Comparison of ENCODE assay signal across 8 mouse cellular contexts in the genomic region with DNA sequence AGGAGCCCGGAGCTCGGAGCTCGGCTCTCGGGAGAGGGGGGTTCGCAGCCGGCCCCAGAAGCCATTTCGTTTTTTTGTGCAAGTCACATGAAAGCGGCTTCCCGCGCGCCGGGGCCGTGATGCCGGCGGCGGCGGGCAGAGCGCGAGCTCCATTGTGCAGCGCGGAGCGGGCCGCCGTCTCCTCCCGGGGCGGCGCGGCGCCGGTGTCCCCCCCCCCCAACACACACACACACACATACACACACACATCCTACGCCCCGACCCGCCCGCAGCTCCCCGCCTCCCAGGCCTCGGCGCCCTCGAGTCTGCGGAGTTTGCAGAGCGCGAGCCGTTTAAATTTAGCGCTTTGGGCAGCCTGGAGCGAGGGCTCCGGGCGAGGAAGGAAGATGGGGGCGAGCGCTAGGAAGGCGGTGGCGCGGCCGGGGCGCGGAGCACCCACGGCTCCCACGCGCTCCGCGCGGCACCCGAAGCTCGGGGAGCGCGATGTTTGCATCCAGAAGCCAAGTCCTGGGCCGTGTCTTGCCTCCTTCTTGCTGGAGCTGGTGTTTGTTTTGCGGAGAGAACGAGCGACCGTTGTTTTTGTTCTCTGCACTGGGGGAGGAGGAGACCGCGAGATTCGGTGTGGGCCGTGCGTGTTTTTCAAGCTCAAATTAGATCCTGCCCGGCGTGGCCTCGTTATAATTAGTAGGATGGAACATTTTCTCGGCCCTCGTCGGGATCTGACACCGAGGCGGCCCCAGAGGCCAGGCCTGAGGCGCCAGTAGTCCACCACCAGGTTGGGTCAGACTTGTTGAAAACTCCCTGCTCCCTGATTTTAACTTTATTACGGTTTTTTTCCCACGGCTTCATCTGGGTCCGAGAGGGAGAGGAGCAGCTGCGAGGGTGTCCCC. TPM values are rescaled to one million over a fixed set of nuclear protein-coding genes. Genes with fewer than 3 reads are reported as not detected.
DNase-seq lines count a peak whose midpoint lies in the region; ATAC-seq and TF ChIP-seq lines count a peak whose summit lies in the region.

No protein-coding gene starts in this region.

- peak; percentile 44 for ATAC-seq in heart, postnatal 0 days (ENCODE audit: insufficient read depth, low read depth)
- peak; percentile 56 for ATAC-seq in lung, embryonic 15.5 days (ENCODE audit: borderline replicate concordance, extremely low read depth, low FRiP score, low TSS enrichment)

- peaks cover 3% of the 10 kb centered on the region; the same call in 1 of the 2 replicates for H3K4me1 ChIP-seq in bone marrow macrophage, adult 2 months (ENCODE audit: control insufficient read depth, insufficient read depth, low read length)
- peaks cover 44% of the 10 kb centered on the region for H3K4me1 ChIP-seq in forebrain, embryonic 10.5 days
- peaks cover 12% of the 10 kb centered on the region for H3K4me1 ChIP-seq in heart, postnatal 0 days (ENCODE audit: control insufficient read depth, insufficient read depth)
- H3K4me1 ChIP-seq in lung, embryonic 15.5 days, result peaks cover 30% of the 10 kb centered on the region

- H3K27me3 ChIP-seq in forebrain, embryonic 10.5 days (ENCODE audit: poor library complexity, severe bottlenecking), result no peaks in the 10 kb centered on the region
- no peaks in the 10 kb centered on the region for H3K27me3 ChIP-seq in heart, postnatal 0 days (ENCODE audit: control insufficient read depth, insufficient read depth, low read length)
- H3K27me3 ChIP-seq in lung, embryonic 15.5 days, result no peaks in the 10 kb centered on the region

- peak overlapping the region; percentile 93 for H3K4me2 ChIP-seq in heart, postnatal 0 days (ENCODE audit: low read depth, low read length)
- peak overlapping the region; percentile 81 for H3K4me2 ChIP-seq in lung, embryonic 15.5 days

- no peaks in the 10 kb centered on the region for H3K9me3 ChIP-seq in forebrain, embryonic 10.5 days
- no peaks in the 10 kb centered on the region for H3K9me3 ChIP-seq in heart, postnatal 0 days (replicated peaks; ENCODE audit: control insufficient read depth, low read length)
- H3K9me3 ChIP-seq in lung, embryonic 15.5 days, result no peaks in the 10 kb centered on the region

- TF ChIP-seq POLR2A in bone marrow macrophage, adult 2 months (IDR thresholded peaks at IDR 0.05; ENCODE audit: borderline replicate concordance, low read depth, low read length), result no peak

- peak overlapping the region; percentile 80 for H3K4me3 ChIP-seq in bone marrow macrophage, adult 2 months (ENCODE audit: insufficient read depth, low read length)
- H3K4me3 ChIP-seq in forebrain, embryonic 10.5 days, result peak overlapping the region; percentile 94
- H3K4me3 ChIP-seq in heart, postnatal 0 days (ENCODE audit: low read depth, low read length), result peak overlapping the region; percentile 84
- H3K4me3 ChIP-seq in lung, embryonic 15.5 days, result peak overlapping the region; percentile 96

- DNase-seq in CD4-positive, CD25-positive, alpha-beta regulatory T cell, adult 2 months (ENCODE audit: low read depth, low spot score), result peak; percentile 71
- DNase-seq in forebrain, embryonic 10.5 days (ENCODE audit: extremely low spot score, low spot score), result peak; percentile 67
- peak; percentile 35 for DNase-seq in heart, postnatal 0 days (ENCODE audit: low spot score)
- DNase-seq in kidney, postnatal 4 days, result peak; percentile 72 to 81
- peak; percentile 39 for DNase-seq in ovary, postnatal 10 days (ENCODE audit: low spot score)
- peak; percentile 77 for DNase-seq in thymus, postnatal 14 days

- H3K27ac ChIP-seq in bone marrow macrophage, adult 2 months (ENCODE audit: insufficient read depth, low read depth, low read length), result peak overlapping the region; percentile 41
- peak overlapping the region; percentile 99 for H3K27ac ChIP-seq in forebrain, embryonic 10.5 days
- peak overlapping the region; percentile 97 for H3K27ac ChIP-seq in heart, postnatal 0 days (ENCODE audit: low read depth)
- peak overlapping the region; percentile 99 for H3K27ac ChIP-seq in lung, embryonic 15.5 days

- H3K36me3 ChIP-seq in forebrain, embryonic 10.5 days (replicated peaks), result peaks cover 32% of the 10 kb centered on the region
- no peaks in the 10 kb centered on the region for H3K36me3 ChIP-seq in heart, postnatal 0 days (replicated peaks; ENCODE audit: control insufficient read depth, insufficient read depth, low read length)
- no peaks in the 10 kb centered on the region for H3K36me3 ChIP-seq in lung, embryonic 15.5 days

- no peak for TF ChIP-seq EP300 in heart, postnatal 0 days (IDR thresholded peaks at IDR 0.05; ENCODE audit: low read depth)

- H3K9ac ChIP-seq in heart, postnatal 0 days (replicated peaks; ENCODE audit: low read depth, low read length), result peak overlapping the region; percentile 89
- H3K9ac ChIP-seq in lung, embryonic 15.5 days, result peak overlapping the region; percentile 94

- WGBS in forebrain, embryonic 10.5 days, result under 1% methylated on average over 76 of the region's 87 CpGs
- WGBS in heart, postnatal 0 days, result under 1% methylated on average over 56 of the region's 87 CpGs
- WGBS in lung, embryonic 15.5 days, result 1% methylated on average over 71 of the region's 87 CpGs

- no peak for TF ChIP-seq CTCF in bone marrow macrophage, adult 2 months (IDR thresholded peaks at IDR 0.05; ENCODE audit: low read depth, low read length)
- TF ChIP-seq CTCF in heart, postnatal 0 days (IDR thresholded peaks at IDR 0.05; ENCODE audit: low read depth), result no peak

RNA-seq across cellular contexts. Expression of gene Bcl7a, which starts 1.6 kb away (rescaled TPM):
- 2.7 and 3.3 TPM in 2 replicates for polyA plus RNA-seq in bone marrow macrophage, adult 2 months (2012; ENCODE audit: insufficient read depth, insufficient read length, missing spikeins)
- polyA plus RNA-seq in forebrain, embryonic 10.5 days (2016; fragmentation: Nextera tagmentation; extraction: Ambion mirVana), result 38.4 and 41.8 TPM in 2 replicates
- total RNA-seq in heart, postnatal 0 days (2014; rRNA removed; ENCODE audit: low replicate concordance), result 10.2 and 11.2 TPM in 2 replicates
- polyA plus RNA-seq in heart, postnatal 0 days (2015; fragmentation: Nextera tagmentation; extraction: Ambion mirVana), result 6.6 TPM in 2 replicates
- polyA plus RNA-seq in lung, embryonic 15.5 days (2015; fragmentation: Nextera tagmentation; extraction: Ambion mirVana), result 21.2 and 24.6 TPM in 2 replicates

RNA-seq across cellular contexts. Expression of gene Mlxip, which starts 49.4 kb away (rescaled TPM):
- 41.0 and 44.8 TPM in 2 replicates for polyA plus RNA-seq in bone marrow macrophage, adult 2 months (2012; ENCODE audit: insufficient read depth, insufficient read length, missing spikeins)
- polyA plus RNA-seq in forebrain, embryonic 10.5 days (2016; fragmentation: Nextera tagmentation; extraction: Ambion mirVana), result 16.7 and 17.9 TPM in 2 replicates
- total RNA-seq in heart, postnatal 0 days (2014; rRNA removed; ENCODE audit: low replicate concordance), result 12.0 and 13.4 TPM in 2 replicates
- 5.9 and 7.3 TPM in 2 replicates for polyA plus RNA-seq in heart, postnatal 0 days (2015; fragmentation: Nextera tagmentation; extraction: Ambion mirVana)
- 17.1 and 20.6 TPM in 2 replicates for polyA plus RNA-seq in lung, embryonic 15.5 days (2015; fragmentation: Nextera tagmentation; extraction: Ambion mirVana)

Comparison
In these comparisons a context has a peak if more than half of its experiments do, and no peak if none do; other contexts are left out.
1. Peak in every context shown above with its lines: DNase-seq, ATAC-seq, H3K4me3 ChIP-seq and H3K27ac ChIP-seq.
2. H3K27ac ChIP-seq: peak in every context shown above with its lines; median percentile 99 in forebrain, embryonic 10.5 days; 99 in lung, embryonic 15.5 days; 97 in heart, postnatal 0 days; 41 in bone marrow macrophage, adult 2 months.